Mouse (Mus musculus): Measurements from ENCODE around the gene 3425401B19Rik. TPM values are rescaled to one million over a fixed set of nuclear protein-coding genes. Genes with fewer than 3 reads are reported as not detected.

3425401B19Rik gene
- total RNA-seq, 1 experiment from 2014 or later: 0.23 TPM

DNA sequence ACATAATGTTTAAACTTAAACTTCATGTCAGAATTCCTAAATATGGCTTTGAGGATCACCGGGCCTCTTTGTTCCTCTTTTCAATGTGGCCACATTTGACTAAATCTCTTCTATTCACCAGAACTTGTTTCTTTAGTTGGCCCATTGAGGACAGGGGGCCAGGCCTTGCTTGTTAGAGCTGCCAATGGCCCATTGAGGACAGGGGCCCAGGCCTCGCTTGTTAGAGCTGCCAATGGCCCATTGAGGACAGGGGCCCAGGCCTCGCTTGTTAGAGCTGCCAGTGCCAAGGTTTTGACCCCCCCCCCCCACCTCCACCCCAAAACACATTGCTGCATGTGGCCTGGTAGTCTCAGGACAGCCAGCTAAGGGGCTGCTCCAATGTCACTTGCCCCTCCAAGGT is 3.5 kb downstream of the 3425401B19Rik start:
- ATAC-seq (ENCODE audit: extremely low read depth, insufficient number of reproducible peaks, low FRiP score, poor library complexity, severe bottlenecking): no peak

DNA sequence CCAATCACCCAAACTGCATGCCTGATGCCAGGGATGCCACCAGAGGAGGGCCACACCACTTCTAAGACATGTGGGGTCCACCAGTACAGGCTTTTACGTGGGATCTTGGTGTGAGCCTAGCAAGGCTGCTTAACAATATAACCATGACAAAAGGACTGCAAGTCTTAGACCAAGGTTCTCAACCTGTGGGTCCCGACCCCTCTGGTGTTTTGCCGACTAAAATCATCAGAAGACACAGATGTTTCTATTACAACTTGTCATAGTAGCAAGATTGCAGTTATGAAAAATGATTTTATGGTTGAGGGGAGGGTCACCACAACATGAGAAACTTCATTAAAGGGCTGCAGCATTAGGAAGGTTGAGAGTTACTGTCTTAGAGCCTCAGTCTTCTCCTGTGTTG is 6.5 kb downstream of the 3425401B19Rik start:
- no peak for ATAC-seq (ENCODE audit: extremely low read depth, insufficient number of reproducible peaks, low FRiP score, poor library complexity, severe bottlenecking)

- ATAC-seq (ENCODE audit: extremely low read depth, insufficient number of reproducible peaks, low FRiP score, poor library complexity, severe bottlenecking): no peak
Measured at GRCm38 (mm10) chr14:32673178-32673577, 11.9 kb downstream of the 3425401B19Rik start.

DNA sequence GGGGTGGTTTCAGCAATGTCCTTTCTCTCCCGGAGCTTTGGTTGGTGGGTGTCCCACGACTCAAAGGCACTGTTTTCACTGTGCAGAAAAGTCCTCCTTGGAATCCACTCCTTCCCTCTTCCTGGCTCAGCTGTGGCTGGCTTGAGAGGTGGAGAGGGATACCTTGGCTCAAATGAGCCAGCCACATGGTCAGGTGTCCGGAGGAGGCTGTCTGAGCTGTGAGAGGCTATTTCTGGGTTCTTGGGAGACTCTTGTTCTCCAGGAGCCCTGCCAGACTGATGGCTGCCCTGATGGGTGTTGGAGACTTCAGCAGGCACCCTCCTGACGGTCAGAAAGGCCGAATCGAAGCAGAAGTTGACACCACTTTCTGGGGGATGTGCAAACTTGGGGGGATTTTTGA is 22.0 kb downstream of the 3425401B19Rik start:
- ATAC-seq (ENCODE audit: extremely low read depth, insufficient number of reproducible peaks, low FRiP score, poor library complexity, severe bottlenecking): no peak

- ATAC-seq (ENCODE audit: extremely low read depth, insufficient number of reproducible peaks, low FRiP score, poor library complexity, severe bottlenecking): no peak
Measured at GRCm38 (mm10) chr14:32659781-32660180, 25.3 kb downstream of the 3425401B19Rik start.

DNA sequence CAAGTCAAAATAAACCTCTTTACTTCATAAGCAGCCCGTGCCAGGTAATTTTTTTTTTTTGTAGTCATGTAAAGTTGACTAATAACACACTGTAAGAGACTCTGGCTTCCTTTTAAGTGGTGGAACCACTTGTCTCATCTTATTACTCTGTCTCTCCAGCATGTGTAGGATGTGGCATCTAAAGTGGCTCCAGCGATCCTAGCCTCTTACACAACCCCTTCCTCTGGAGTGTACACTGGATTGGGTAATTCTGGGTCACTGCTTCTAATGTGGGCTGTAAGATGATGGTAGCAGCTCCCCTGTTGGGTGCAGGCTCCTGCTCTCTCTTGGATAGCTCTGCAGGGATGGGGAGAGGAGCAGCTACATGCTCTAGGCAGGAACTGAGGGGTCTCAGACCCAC is 46.6 kb downstream of the 3425401B19Rik start:
- no peak for ATAC-seq (ENCODE audit: extremely low read depth, insufficient number of reproducible peaks, low FRiP score, poor library complexity, severe bottlenecking)

DNA sequence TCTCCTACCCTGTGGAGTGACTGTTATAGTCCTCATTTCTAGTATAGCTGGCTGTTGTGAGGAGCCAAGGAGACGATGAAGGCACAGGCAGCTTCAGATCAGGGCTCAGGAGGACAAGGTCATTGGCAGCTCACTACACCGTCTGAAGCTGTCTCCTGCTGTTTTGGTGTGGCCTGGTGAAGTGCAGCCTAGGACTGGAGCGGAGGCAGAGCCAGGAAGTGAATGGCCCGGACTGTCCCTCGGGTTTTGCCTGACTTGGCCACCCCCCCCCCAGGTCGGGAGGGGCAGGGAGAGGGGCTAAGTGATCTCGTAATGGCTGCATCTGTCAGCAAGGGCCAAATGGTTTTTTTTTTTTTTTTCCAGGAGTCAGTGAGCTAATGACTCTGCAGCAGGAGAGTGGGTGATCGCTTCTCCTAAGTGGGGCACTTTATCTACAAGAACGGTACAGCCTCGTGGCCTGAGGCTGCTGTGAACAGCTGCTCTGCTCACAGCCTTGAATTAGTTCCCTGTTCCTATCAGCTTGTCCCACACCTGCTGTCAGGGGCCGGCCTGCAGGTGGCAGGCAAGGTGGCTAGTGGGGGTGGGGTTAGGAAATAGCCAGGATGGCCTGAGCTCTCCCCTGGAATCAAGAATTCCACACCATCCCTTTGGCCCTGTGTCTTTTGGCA is 50.9 kb downstream of the 3425401B19Rik start:
- ATAC-seq (ENCODE audit: extremely low read depth, insufficient number of reproducible peaks, low FRiP score, poor library complexity, severe bottlenecking): no peak

- no peak for ATAC-seq (ENCODE audit: extremely low read depth, insufficient number of reproducible peaks, low FRiP score, poor library complexity, severe bottlenecking)
Measured at GRCm38 (mm10) chr14:32632908-32633600, 52.0 kb downstream of the 3425401B19Rik start.

- no peak for ATAC-seq (ENCODE audit: extremely low read depth, insufficient number of reproducible peaks, low FRiP score, poor library complexity, severe bottlenecking)
Measured at GRCm38 (mm10) chr14:32628584-32628983, 56.5 kb downstream of the 3425401B19Rik start.

DNA sequence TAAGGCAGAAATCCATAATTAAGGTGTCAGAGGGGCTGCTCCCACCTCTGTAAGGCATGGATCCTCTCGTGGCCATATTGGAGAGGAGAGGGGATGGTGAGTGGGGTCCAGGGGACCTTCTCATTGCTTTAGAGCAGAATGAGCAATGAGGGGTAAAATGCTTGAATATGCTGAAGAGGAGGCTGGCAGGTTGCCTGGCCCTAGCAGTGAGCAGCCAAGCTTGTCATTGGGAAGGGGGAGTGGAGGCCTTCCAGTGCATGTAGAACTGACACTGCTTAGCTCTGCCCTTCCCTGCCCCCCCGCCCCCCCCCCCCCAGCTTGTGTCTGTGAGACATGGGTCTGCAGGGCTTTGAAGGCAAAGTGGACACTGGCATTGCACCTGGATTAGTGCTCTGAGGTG is 57.8 kb downstream of the 3425401B19Rik start:
- ATAC-seq (ENCODE audit: extremely low read depth, insufficient number of reproducible peaks, low FRiP score, poor library complexity, severe bottlenecking): no peak

DNA sequence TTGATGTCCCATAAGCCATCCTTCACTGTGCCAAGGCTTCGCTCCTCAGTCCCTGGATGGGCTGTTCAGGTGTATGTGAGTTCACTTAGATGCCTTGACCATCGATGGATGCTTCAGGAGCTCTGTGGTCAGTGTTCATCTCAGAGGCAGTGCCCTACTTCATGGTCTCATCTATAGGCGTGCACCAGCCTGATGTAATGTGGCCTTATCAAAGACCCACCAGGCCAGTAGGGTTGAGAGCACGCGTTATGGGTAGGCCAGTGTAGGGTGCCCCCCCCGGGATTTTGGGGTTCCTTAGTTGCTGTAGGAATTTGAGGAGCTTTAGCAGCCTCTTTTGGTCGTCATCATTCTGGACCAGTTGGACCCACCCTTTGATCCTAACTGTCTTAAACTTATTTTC is 60.3 kb downstream of the 3425401B19Rik start:
- no peak for ATAC-seq (ENCODE audit: extremely low read depth, insufficient number of reproducible peaks, low FRiP score, poor library complexity, severe bottlenecking)

DNA sequence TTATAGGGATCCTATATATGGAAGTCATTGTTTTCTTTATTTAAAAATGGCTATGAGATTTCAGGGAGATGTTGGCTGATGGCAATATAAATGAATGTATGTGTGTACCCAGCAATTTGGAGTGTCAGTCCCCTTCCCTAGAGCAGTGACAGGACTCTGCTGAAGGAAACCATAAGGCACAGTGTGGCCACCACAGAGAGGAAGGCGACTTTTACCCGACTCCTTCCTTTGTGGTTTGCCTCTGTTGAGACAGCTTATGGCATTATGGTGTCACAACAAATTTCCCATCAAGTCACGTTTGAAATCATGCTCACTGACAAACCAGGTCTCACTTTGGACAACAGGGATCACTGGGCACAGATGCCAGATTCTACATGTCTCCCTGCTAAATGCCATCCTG is 60.8 kb downstream of the 3425401B19Rik start:
- ATAC-seq (ENCODE audit: extremely low read depth, insufficient number of reproducible peaks, low FRiP score, poor library complexity, severe bottlenecking): no peak

GRCm38 (mm10) chr14:32617253-32617652 is 67.8 kb downstream of the 3425401B19Rik start:
- ATAC-seq (ENCODE audit: extremely low read depth, insufficient number of reproducible peaks, low FRiP score, poor library complexity, severe bottlenecking): no peak

DNA sequence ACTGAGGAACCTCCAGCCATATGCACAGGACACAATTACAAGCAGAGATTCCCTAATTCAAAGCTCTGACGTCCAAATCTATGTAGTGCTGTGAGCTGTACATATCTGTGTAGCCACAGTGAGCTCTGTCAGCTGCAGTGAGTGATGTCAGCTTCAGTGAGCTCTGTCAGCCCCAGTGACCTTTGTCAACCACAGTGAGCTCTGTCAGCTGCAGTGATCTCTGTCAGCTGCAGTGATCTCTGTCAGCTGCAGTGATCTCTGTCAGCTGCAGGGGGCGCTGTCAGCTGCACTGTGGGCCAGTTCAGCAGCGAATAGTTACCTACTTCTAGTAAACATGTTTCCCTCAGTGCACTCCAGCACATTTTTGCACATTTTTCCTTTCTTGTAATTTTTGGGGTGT is 75.7 kb downstream of the 3425401B19Rik start:
- ATAC-seq (ENCODE audit: extremely low read depth, insufficient number of reproducible peaks, low FRiP score, poor library complexity, severe bottlenecking): no peak

Other genes starting within 250 kb of the 3425401B19Rik start
- not detected in 2 replicates for gene Slc18a3, start 220.4 kb downstream of the 3425401B19Rik start, total RNA-seq (2017)
- gene Chat, start 219.3 kb downstream of the 3425401B19Rik start, total RNA-seq (2017): not detected in 2 replicates
- 28.4 and 33.1 TPM in 2 replicates for gene Ercc6, start 171.8 kb downstream of the 3425401B19Rik start, total RNA-seq (2017)
- gene Prrxl1, start 85.9 kb downstream of the 3425401B19Rik start, total RNA-seq (2017): not detected in 2 replicates
- 1.1 and 6.1 TPM in 2 replicates for gene Tmem273, start 100.7 kb upstream of the 3425401B19Rik start, total RNA-seq (2017)
- gene Fam170b, start 148.7 kb upstream of the 3425401B19Rik start, total RNA-seq (2017): not detected in 2 replicates
- not detected in 2 replicates for gene Vstm4, start 171.5 kb upstream of the 3425401B19Rik start, total RNA-seq (2017)

Measured in neutrophil, adult 5-6 weeks (primary cell).